Mouse (Mus musculus): ENCODE measurements around the gene Cep72. TPM values are rescaled to one million over a fixed set of nuclear protein-coding genes. Genes with fewer than 3 reads are reported as not detected.
"Not testable (repeated sequence)": the region's sequence is repeated elsewhere in the genome, so short reads cannot be mapped to it uniquely, and the experiment has no call there.

Cep72 gene
- total RNA-seq, 2 experiments from 2014 or later = 8.9 to 10.7 TPM

DNA sequence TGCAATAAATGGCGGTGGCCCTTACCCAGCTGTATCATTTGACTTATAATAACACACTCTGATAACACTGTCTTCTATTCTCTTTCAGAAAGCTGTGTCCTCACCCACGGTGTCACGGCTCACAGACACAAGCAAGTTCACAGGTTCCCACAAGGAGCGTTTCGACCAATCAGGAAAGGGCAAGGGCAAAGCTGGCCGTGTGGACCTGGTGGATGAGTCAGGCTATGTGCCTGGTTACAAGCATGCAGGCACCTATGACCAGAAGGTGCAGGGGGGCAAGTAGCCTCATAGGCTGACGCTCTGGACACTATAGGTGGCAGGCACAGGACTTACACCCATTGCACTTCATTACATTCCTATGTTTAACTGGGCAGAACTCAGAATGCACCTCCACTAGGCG is 31.0 kb downstream of the Cep72 start:
- no peak for DNase-seq (ENCODE audit: low spot score in 2 of 2)

DNA sequence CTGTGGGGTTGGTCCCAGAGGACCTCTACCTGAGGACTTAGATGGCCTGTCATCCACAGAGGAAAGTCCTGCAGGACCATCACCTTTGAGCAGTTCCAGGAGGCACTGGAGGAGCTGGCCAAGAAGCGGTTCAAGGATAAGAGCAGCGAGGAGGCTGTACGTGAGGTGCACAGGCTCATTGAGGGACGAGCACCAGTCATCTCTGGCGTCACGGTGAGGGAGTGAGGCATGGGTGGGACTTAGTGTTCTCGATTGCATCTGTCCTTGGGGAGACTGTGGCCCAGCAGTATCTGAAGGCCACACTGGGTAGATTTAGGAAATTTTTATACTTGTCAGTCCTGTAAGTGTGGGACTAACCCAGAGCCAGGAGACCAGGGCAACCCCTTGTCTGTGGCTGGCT is 31.4 kb downstream of the Cep72 start:
- no peak for DNase-seq (ENCODE audit: low spot score in 2 of 2)

DNA sequence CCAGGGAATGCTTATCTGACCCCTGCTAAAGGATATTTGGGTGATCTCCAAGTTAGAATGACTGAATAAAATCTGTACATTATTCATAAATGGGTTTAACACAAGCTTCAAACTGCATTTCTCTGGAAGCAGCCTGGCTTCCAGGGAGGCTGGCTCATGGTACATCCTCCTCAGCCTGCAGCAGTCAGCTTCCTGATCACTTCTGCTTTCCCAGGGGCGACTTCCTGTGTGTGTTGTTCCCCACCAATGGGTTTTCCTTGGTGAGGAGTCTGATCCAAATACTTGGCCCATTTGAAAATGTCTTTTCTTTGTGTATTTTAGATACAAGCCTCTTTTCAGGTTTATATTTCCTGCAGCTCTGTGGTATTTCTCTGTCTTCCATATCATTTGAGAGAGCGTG is 33.1 kb downstream of the Cep72 start:
- DNase-seq (ENCODE audit: low spot score in 2 of 2) = no peak

DNA sequence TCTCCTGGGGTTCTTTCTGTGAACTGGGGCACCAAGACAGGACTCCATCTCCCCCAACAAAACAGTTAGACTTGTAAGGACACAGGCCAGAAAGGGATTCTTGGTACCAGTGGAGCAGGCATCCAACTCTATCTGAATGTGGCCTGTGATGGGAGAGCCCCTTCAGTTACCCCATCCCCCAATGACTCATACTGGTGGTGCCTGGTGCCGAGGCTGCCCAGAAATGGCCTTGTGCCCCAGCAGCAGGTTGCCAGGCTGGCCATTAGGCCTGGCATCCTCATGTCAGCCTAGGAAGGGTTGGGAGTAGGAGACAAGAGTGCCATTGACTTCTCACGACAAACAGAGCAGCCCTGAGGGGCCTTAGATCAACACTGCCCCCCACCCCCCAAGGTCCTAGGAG is 34.0 kb downstream of the Cep72 start:
- no peak for DNase-seq (ENCODE audit: low spot score in 2 of 2)

DNA sequence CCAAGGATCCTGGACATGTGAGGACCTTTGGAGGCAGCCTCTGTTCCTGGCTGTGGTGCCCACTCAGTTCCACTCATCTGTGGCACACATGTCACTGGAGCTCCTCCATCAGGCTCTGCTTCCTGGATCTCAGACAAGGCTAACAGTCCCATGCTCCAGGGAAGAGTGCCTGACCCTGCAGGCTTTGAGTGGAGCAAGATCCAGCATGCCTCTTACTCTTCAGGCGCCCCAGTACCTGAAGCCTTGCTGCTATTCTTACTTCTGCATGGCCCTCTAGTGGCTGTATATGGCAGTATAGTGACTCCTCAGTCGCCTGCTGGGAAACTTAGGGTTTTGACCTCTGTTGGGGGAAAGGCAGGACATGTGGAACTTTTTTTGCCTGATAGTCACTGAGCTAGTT is 35.9 kb downstream of the Cep72 start:
- no peak for DNase-seq (ENCODE audit: low spot score in 2 of 2)

DNA sequence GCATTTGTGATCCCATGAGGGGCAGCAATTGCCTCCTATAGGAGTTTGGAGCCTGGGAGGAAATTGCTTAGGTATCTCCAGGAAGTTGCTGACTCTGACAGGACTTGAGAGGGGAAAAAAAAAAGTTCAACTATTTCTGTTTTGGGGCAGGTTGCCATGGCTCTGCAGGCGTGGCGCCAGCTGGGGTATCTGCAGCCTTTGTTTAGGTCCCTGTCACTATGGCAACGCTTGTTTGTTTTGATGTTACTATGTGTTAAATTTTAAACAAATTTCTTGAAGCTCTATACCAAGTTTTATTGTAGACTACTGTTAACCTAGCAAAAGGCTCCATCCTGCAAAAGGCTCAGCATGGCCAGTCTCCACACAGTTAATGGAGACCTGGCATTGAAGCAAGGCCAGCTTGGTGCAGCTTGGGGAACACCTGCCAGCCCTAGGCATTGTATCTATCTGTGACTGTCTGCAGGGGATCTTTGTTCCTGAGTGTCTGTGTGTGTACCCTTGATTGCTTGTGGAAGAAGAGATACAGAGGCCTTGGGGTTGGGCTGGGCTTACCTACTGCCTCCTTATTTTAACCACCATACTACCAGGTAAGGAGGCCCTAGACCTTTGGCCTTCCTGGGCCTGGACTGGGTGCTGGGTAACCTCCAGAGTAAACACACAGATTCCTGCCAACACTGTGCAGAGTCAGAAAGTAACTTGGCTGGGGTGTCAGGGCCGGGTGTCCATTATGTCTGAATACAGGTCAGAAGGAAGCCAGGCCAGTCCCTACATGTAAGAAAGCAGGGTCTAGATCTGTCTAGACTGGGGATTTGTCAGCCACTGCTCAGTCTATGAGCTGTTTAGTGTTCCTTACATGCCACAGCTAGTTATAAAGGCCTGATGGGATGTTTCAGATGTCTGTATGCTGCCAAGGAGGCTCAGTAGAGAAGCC is 36.7 kb downstream of the Cep72 start:
- no peak for DNase-seq (ENCODE audit: low spot score in 2 of 2)

DNA sequence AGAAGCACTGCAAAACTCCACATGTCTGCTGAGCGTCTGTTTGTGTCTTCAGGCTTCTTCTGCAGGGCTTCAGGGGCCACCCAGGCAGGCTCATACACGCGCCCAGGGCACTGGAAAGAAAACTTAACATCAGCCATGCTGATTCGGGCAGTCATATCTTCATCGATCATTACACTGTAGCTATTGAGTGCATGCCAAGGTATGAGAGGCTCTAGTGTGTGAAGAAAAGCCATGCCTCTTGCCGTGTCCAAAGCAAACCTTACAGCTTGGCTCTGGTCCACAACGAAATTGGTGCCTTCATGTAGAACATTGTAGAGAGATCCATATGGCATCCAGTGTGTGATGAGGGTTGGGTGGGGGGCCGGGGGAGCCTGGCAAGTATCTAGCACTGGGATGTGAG is 43.1 kb downstream of the Cep72 start:
- not testable (repeated sequence) for DNase-seq (ENCODE audit: low spot score in 2 of 2)

DNA sequence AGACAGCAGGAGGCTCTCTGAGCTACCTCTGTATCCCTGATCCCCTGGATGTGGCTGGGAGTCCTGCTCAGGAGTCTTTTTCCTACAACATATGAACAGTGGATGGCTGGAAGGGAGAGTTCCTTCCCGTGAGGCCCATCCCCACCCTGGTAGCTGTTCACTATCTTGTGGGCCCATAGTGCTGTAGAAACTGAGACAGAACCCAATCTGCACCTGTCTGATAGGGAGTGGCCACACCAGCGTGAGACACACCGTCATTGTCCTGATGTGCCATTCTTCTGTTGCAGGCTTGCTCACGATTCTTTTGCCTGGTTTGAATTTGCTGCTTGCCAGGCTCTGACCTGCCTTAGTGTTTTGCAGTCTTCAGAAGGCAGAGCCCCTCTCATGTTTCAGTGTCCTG is 44.7 kb downstream of the Cep72 start:
- DNase-seq (ENCODE audit: low spot score in 2 of 2) = no peak

DNA sequence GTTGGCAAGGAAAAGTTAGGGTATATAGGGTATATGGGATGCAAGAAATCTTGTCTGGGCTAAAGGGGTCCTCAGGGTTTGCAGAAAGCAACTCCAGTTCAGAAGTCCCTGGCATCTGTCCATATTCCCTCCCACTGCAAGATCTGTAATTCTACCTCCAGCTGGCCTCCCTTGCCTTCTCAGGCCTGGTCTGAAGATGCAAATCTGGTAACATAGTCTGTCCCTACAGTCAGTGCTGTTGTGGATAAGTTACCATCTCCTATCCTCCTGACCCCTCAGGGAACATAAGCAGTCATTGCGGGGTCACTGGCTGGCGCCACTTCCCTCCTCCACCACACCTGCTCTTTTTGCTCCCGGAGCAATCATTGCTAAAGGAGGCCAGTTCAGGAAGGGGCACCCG is 46.2 kb downstream of the Cep72 start:
- DNase-seq (ENCODE audit: low spot score in 2 of 2) = no peak

DNA sequence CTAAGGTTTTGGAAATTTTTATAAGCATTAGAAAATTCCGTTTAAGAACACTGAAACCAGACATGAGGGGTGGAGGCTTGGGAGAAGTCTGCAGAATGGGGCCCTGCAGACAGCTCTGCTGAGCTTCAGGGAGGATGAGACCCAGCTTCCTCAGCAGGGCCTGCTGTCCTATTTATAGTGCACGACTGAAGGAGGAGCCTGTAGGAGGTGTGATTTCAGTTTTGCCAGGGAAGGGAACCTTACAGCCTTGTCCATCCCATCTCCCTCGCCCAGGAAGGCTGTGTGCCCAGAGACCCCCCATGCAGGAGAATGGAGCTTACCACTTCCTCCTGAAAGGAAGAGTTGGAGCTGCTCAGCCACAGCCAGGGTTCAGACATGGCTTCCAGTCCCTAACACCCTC is 51.4 kb downstream of the Cep72 start:
- DNase-seq (ENCODE audit: low spot score in 2 of 2) = no peak

DNA sequence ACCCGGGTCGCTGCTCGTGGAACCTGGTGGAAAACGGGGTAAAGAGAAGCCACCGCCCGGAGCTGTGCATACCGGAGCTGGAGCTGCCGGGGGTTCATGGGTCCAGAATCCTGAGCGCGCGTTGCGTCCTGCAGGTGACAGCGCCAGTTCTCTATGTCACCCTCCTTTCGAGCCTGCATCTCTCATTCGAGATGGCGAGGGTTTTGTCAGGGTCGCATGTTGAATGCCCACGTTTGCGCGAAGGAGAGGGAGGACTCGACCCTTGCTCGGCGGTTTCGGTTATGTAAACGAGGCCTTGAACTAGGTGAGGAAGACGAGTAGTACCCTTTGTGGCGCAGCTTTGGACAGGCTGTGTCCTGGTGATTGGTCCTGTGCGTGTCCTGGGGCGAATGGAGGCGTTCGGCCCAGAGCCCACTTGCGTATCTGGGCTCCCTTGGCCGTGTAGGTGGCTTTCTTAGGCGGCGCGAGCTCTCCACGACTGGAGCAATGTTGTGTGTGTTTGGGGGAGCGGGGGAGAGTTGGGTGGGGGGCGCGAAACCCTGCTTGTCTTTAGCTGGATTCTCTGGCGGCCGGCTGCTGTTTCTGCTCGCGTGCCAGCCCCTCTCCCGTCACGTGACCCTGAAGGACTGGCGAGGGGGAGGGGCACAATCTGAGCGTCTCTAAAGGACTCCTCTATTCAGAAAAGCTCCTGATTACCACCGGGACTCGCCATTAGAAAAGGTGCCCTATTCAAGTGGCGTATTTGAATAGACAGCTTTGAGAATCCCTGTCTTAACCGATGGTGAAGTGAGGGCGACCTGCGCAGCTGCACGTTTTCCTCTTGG is 52.1 kb downstream of the Cep72 start:
- DNase-seq (ENCODE audit: low spot score in 2 of 2) = peak in 1 of 2 experiments; percentile 24

DNA sequence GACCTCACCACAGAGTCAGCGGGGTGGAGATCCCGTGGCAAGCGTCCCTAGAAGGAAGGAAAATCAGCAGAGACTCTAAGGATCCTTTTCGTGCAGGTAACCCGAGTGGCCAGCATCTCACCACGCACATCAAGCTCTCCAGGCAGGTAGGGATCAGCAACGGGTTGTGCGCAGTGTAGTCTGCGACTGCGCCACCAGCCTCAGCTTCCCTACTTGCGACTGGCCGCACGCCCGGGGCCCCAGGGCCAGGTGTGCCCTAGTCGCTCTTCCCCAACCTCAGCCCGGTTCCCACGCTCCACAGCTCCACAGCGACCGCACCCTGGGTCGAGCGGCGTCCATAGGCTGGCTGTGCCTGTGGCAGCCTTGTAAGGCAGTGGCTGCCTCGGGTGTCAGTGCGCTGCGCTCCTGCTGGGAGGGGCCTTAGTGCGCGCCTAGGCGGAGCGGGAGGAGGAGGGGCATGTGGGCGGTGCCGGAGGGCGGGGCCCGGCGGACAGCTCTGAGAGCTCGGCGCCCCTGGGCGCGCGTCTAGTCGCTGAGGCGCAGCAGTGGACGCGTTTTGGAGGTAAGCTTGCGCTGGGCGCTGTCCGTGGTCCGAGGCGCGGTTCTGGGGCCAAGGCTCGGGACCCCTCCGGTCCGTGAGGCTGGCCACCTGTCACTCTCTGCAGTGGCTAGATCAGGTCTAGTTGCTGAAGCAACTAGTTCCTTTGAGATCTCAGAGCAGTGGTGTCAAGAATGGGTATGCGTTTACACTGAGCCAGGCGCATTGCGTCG is 53.0 kb downstream of the Cep72 start, which contains the start of gene Tppp:
Gene Tppp (plus strand): TSS at position 460 of the 771 bp plus-strand sequence.
- DNase-seq (ENCODE audit: low spot score in 2 of 2) = peak; percentile 77 to 80

DNA sequence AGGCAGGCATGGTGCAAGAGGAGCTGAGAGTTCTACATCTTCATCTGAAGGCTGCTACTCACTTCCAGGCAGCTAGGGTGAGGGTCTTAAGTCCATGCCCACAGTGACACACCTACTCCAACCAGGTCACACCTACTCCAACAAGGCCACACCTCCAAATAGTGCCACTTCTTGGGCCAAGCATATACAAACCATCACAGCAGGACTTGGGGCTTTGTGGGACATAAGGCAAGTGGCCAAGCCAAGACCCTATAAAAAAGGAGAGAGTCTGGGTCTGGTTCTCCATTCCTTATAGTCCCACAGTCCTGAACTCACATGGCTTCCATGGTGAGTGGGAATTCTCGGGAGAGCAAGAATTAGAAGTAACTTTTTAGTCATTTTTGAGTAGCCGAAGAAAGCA is 53.9 kb downstream of the Cep72 start:
- not testable (repeated sequence) for DNase-seq (ENCODE audit: low spot score in 2 of 2)

DNA sequence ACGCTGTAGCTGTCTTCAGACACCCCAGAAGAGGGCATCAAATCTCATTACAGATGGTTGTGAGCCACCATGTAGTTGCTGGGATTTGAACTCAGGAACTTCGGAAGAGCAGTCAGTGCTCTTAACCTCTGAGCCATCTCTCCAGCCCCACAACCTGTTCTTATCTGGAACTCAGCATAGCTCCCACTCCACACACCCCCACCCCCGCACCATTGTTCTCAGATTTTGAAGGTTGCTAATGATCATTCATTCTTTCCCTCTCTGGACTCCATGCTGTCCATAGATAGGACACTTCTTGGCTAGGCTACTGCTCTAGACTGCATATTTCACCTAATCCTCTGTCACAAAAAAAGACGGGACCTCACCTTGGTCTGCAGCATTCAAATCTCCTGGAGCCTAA is 55.2 kb downstream of the Cep72 start:
- not testable (repeated sequence) for DNase-seq (ENCODE audit: low spot score in 2 of 2)

DNA sequence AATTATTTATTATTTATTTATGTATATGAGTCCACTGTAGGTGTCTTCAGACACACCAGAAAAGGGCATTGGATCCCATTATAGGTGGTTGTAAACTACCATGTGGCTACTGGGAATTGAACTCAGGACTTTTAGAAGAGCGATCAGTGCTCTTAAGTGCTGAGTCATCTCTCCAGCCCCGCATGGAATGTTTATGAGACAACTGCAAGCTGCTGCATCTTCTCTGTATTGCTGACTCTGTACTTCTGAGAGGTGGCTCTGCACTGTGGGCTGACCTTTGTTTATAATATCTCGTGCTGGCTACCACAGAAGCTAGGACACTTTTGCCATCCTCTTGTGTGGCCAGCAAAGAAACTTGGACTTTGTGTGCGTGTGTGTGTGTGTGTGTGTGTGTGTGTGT is 60.6 kb downstream of the Cep72 start:
- no peak for DNase-seq (ENCODE audit: low spot score in 2 of 2)

DNA sequence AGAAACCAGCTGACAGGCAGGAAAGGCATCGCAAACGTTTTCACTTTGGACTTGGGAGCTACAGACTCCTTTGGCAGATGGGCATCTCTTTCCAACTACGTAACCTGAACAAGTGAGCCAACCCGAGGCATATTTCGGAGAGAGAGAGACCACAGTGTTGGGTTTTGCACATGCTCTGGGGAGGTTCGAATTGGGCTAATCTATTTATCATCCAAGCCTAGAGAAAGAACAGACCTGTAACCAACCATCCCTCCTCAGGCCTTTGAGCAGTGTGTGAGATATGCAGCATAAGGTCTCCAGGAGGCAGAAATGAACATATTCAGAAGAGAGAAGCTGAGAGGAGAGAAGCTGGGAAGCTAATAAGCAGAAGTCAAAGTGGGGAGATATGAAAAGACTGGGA is 61.1 kb downstream of the Cep72 start:
- no peak for DNase-seq (ENCODE audit: low spot score in 2 of 2)

DNA sequence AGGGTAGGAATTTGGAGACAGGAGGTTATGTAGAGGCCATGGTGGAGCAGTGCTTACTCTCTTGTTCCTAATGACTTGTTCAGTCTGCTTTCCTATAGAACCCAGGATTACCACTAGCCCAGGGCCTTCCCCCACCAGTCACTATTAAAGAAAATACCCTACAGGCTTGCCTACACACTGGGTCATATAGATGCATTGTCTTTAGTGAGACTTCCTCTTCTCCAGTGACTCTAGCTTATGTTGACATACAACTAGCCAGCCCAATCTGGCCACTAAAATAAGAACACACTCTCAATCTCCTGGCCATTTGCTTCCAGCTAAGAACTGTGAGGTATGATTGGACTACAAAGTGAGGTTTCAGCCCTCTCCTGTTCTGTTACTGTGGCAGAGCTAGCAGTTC is 61.6 kb downstream of the Cep72 start:
- no peak for DNase-seq (ENCODE audit: low spot score in 2 of 2)

DNA sequence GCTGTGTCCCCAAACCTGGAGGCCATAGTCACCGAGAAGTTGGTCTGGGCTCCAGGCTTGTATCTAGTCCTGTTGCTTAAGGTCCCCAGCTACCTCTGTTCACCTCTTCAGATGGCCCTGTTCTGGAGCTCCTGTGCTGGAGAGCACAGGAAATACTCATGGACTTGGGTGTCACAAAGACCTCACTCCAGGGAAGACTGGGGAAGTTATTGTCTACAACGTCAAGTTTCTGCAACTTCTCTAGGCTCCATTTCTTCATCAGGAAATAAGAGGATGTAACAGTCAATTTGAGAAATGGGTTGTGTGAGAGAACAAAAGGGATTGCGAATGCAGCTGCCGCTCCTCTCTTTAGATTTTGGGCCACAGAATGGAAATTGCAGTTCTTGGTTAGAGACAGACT is 65.6 kb downstream of the Cep72 start:
- DNase-seq (ENCODE audit: low spot score in 2 of 2) = no peak

DNA sequence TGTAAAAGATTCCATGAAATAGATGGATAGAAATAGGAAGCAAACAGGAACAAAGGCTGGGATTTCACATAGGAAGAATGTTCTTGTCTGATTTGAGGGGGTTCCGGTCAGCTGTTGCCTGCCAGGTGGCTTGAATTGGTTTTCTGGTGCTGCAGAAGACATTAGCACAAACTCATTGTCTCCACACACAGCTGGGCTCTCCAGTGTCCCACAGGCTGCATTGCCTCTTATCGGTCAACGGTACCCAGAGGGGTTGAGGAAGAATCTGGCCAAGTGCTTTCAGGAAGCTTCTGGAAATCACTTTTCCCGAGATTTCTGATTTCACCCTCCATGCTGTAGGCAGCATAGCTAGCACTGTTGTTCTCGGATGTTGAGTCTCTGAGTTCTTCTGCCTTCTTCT is 70.8 kb downstream of the Cep72 start:
- DNase-seq (ENCODE audit: low spot score in 2 of 2) = no peak

DNA sequence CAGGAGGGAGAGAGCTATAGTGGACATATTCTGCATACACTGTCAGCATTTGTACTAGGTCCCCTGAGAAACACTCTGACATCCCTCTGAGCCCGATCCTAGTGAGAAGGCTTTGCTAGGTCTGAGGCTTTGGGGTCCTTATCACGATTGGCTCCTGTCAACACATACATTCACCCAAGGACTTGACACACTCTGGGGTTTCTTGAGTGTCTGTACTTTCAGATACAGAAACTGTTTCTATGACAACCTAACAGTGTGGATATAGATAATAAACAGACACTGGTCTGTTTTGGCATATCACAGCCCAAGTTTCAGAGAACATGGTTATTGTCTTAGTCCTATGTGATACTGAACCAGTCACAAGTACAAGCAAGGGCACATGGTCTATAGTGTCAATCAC is 71.3 kb downstream of the Cep72 start:
- DNase-seq (ENCODE audit: low spot score in 2 of 2) = no peak

DNA sequence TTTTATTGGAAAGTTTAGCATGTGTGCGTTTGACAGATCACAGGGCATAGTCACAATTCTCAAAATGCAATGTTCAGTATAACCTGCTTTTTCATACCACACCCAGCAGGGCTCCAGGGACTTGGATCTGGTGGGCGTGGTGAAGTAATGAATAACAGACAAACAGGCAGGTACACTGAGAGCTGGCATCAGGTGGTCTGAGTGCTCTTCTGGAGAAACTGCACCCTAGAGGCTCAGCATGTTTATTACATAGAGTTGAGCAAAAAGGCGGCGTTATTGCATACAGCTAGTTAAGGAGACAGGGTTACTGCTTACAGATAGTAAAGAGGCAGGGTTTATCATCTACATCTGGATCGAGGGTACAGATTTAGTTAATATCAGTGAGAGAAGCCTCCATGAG is 71.8 kb downstream of the Cep72 start:
- DNase-seq (ENCODE audit: low spot score in 2 of 2) = no peak
